Mouse (Mus musculus) heart, adult 2 months (tissue): ENCODE measurements around the gene Srgap1. TPM values are rescaled to one million over a fixed set of nuclear protein-coding genes. Genes with fewer than 3 reads are reported as not detected.

ENCODE experiments used
- DNase-seq, 2 experiments: peaks; one replicate each; pipeline ENCODE4 v3.0.0; 2021
- H3K27ac ChIP-seq: fragments of 200-600 bp; 2 replicates; pipeline ENCODE4 v1.8.1; 2022
- H3K27me3 ChIP-seq: fragments of 200-500 bp; 2 replicates; pipeline ENCODE4 v1.6.1; 2012; ENCODE audit warnings: mild to moderate bottlenecking, low read length, inconsistent platforms, mixed read lengths; ENCODE audit not compliant: control insufficient read depth, insufficient read depth
- H3K36me3 ChIP-seq: fragments of 200-500 bp; 2 replicates; pipeline ENCODE4 v1.6.1; 2012; ENCODE audit warnings: low read length, inconsistent platforms; ENCODE audit not compliant: control insufficient read depth, insufficient read depth
- H3K4me1 ChIP-seq: fragments of 200-500 bp; 2 replicates; pipeline ENCODE4 v1.6.1; 2011; ENCODE audit warnings: low read length; ENCODE audit not compliant: control insufficient read depth, insufficient read depth
- H3K4me3 ChIP-seq: fragments of 200-600 bp; 2 replicates; pipeline ENCODE4 v1.8.1; 2022
- H3K79me2 ChIP-seq: fragments of 200-500 bp; replicated peaks from 2 replicates; pipeline ENCODE4 v1.6.1; 2012; ENCODE audit warnings: mild to moderate bottlenecking, inconsistent platforms, low read length, moderate library complexity, mixed read lengths; ENCODE audit not compliant: control insufficient read depth, insufficient read depth
- H3K9ac ChIP-seq: fragments of 200-500 bp; 2 replicates; pipeline ENCODE4 v1.6.1; 2012; ENCODE audit warnings: low read depth, mild to moderate bottlenecking, control low read depth, inconsistent platforms, low read length, mixed read lengths
- CTCF ChIP-seq: fragments of 200-600 bp; IDR thresholded peaks from 2 replicates; pipeline ENCODE4 v1.8.1; 2022; ENCODE audit warnings: antibody characterized with exemption, mild to moderate bottlenecking, moderate library complexity
- EP300 ChIP-seq: fragments of 200-500 bp; IDR thresholded peaks from 2 replicates; pipeline ENCODE4 v1.6.1; 2011; ENCODE audit warnings: low read depth, low read length, control low read depth; ENCODE audit not compliant: insufficient read depth
- POLR2A ChIP-seq: fragments of 200-500 bp; IDR thresholded peaks from 2 replicates; pipeline ENCODE4 v1.6.1; 2011; ENCODE audit warnings: mild to moderate bottlenecking, low read depth, low read length, control low read depth; ENCODE audit not compliant: insufficient read depth
- WGBS: fragments of 180-500 bp; shearing (Covaris S2); methylation state at CpG from one replicate; pipeline ENCODE4 v1.1.7; 2018; 5-methylcytosine and 5-hydroxymethylcytosine counted together
- intact Hi-C: fragments of 180-260 bp; cut with DNase I; formaldehyde crosslinking; loops from one replicate; pipeline ENCODE4 v1.15.1; 2025
- polyA plus RNA-seq: library from polyadenylated mRNA; depleted of rRNA; stranded (reverse); fragments of >200 nt; gene quantifications from 2 replicates; pipeline ENCODE4 v1.2.3, GENCODE M21; 2012
- total RNA-seq, 2 experiments: library from RNA; stranded (reverse); gene quantifications; 2 replicates each; pipeline ENCODE4 v1.2.3; 2021

The Srgap1 gene
- total and polyA plus RNA-seq, 3 experiments: 1.1 to 2.1 (median 1.3) TPM

DNA sequence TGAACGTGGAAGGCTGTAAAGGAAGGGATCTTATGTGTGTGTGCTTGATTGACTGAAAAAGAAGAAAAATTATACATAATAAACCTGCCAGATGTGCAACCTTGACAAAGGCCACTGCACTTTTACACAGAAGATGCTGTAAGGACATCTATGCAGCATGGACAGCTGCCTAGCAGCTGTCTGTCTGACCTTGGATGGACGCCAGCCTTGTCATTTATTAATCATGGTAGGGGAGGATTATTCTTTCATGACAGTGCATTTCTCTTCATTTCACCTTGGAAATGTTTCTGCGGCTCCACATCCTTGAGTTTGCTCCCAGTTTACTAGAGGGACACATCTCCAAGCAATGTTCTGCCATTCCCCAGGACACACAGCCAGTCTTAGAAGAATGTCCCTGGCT is 258.6 kb downstream of the Srgap1 start:
- no peak overlapping the region for H3K27ac ChIP-seq
- no peaks in the 10 kb centered on the region for H3K36me3 ChIP-seq
- 86% methylated on average over 3 of the region's 3 CpGs for WGBS
- TF ChIP-seq POLR2A (no peak), CTCF (no peak), EP300 (no peak)
- no peak overlapping the region for H3K4me3 ChIP-seq
- DNase-seq: no peak
- no peaks in the 10 kb centered on the region for H3K79me2 ChIP-seq
- intact Hi-C loops: no loop called here
- no peaks in the 10 kb centered on the region for H3K4me1 ChIP-seq
- no peak overlapping the region for H3K9ac ChIP-seq
- H3K27me3 ChIP-seq: no peaks in the 10 kb centered on the region

GRCm38 (mm10) chr10:121781159-121781558 is 266.0 kb downstream of the Srgap1 start:
- Histone ChIP-seq H3K4me1 (no peaks in the 10 kb centered on the region), H3K79me2 (no peaks in the 10 kb centered on the region), H3K9ac (no peak overlapping the region), H3K27me3 (no peaks in the 10 kb centered on the region), H3K4me3 (no peak overlapping the region), H3K27ac (no peak overlapping the region), H3K36me3 (no peaks in the 10 kb centered on the region)
- peak; percentile 15 to 37 for DNase-seq
- TF ChIP-seq EP300: no peak
- TF ChIP-seq POLR2A: no peak
- WGBS: 38% methylated on average over 14 of the region's 14 CpGs
- intact Hi-C loops: no loop called here

DNA sequence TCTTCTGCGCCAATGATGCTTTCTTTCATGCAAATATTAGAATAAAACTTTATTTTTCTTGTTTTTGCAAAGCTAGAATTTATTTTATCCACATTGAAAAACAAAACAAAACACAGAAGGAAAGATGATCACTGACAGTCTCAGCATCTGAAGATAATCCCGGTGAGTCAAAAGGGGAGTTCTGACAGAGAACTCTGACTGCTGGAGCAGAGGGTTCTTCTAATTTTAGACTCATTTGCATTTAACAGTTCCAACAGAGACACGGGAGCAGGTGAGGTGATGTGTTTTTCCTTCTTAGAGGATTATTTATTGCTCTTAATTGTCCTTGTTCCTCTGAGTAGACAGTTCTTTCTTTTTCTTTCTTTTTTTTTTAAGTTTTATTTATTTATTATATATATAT is 271.1 kb downstream of the Srgap1 start:
- no peak for TF ChIP-seq EP300
- Histone ChIP-seq H3K36me3 (no peaks in the 10 kb centered on the region), H3K4me3 (no peak overlapping the region), H3K27ac (no peak overlapping the region), H3K79me2 (no peaks in the 10 kb centered on the region), H3K9ac (no peak overlapping the region), H3K4me1 (no peaks in the 10 kb centered on the region), H3K27me3 (no peaks in the 10 kb centered on the region)
- intact Hi-C loops: no loop called here
- DNase-seq: no peak
- 49% methylated on average over 3 of the region's 3 CpGs for WGBS

DNA sequence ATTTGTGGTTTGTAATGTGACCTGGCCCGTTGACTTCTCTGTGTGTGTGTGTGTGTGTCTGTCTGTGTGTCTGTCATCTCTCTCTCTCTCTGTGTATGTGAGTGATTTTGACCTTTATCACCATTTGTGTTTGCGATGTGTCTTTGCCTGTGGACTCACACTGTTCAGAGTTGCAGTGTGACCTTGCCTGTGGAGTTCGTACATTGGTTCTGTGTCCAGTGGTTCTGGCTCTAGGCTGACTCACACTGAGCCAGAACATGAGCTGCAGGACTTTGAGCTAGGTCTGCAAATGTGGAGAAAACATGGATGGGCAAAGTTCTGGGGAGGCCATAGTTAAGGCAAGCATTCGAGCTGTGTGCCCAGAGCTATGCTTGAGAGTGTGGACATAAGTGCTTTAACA is 273.3 kb downstream of the Srgap1 start:
- H3K36me3 ChIP-seq: no peaks in the 10 kb centered on the region
- whole genome bisulfite sequencing: 80% methylated on average over 4 of the region's 4 CpGs
- TF ChIP-seq POLR2A (no peak), CTCF (no peak), EP300 (no peak)
- H3K4me1 ChIP-seq: no peaks in the 10 kb centered on the region
- H3K79me2 ChIP-seq: no peaks in the 10 kb centered on the region
- intact Hi-C loops: no loop called here
- no peaks in the 10 kb centered on the region for H3K27me3 ChIP-seq
- H3K27ac ChIP-seq: no peak overlapping the region
- no peak for DNase-seq
- H3K9ac ChIP-seq: no peak overlapping the region
- H3K4me3 ChIP-seq: no peak overlapping the region

DNA sequence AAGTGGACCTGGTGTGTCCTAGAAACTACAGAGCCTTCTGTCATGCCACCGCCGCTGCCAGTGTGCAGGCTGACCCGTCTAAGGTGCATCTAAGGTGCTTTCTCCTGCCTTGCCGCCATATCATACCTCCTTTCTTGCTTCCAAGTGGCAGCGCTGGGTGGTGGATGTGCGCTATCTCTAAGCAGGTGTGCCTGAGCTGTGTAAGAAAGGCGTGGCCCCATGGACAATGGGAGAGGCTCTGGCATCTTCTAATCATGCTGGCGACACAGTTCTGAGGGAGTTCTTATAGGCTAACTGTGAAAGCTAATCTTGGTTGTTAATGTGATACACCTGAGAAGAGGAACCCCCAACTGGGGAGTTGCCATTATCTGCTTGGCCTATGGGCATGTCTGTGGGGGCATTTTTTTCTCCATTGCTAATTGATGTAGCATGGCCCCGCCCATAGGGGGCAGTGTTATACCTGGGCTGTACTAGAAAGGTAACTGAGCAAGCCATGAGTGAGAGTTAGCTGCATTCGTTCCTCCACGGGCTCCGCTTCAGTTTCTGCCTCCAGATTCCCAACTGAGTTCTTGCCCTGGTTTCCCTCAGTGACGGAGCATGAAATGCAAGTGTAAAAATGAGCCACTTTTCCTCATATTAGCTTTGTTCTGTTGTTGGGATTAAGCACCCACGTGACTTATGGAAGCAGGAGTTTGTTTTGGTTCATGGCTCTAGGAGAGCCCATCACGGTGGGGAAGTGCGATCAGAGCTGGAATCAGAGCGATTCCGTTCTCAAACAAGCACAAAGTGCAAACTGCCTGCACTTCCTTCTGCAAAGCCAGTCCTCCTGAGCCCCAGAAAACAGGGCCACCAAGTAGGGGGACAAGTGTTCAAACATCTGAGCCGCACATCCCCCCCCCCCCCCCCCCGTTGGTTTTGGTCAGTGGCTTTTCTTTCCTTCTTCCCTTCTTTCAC is 276.2 kb downstream of the Srgap1 start:
- Histone ChIP-seq H3K4me1 (no peaks in the 10 kb centered on the region), H3K27me3 (no peaks in the 10 kb centered on the region), H3K79me2 (no peaks in the 10 kb centered on the region), H3K27ac (no peak overlapping the region), H3K4me3 (no peak overlapping the region), H3K9ac (no peak overlapping the region), H3K36me3 (no peaks in the 10 kb centered on the region)
- TF ChIP-seq CTCF: peak; percentile 74
- TF ChIP-seq EP300: no peak
- TF ChIP-seq POLR2A: no peak
- WGBS: 55% methylated on average over 20 of the region's 20 CpGs
- peak in 1 of 2 experiments; percentile 27 for DNase-seq
- intact Hi-C loops: loop anchor here (2.0 kb wide), 1 partner anchor 282 kb away; no protein-coding TSS in a partner anchor

- Histone ChIP-seq H3K36me3 (no peaks in the 10 kb centered on the region), H3K27me3 (no peaks in the 10 kb centered on the region), H3K4me3 (no peak overlapping the region), H3K27ac (no peak overlapping the region), H3K9ac (no peak overlapping the region), H3K79me2 (no peaks in the 10 kb centered on the region), H3K4me1 (no peaks in the 10 kb centered on the region)
- no peak for DNase-seq
- TF ChIP-seq EP300: no peak
- no peak for TF ChIP-seq POLR2A
- no peak for TF ChIP-seq CTCF
- WGBS: 76% methylated on average over 5 of the region's 5 CpGs
- intact Hi-C loops: loop anchor here (2.0 kb wide), 1 partner anchor 283 kb away; no protein-coding TSS in a partner anchor
These were observed 277.4 kb downstream of the Srgap1 start for GRCm38 (mm10) chr10:121769711-121770110.
